Mouse (Mus musculus): ENCODE measurements at regions not wholly inside any gene's neighbourhood (a gene's known extent, or its start where the extent isn't known, plus 50 kb on each side); places are given as distances from the start of the nearest gene placed in this dataset.

DNA sequence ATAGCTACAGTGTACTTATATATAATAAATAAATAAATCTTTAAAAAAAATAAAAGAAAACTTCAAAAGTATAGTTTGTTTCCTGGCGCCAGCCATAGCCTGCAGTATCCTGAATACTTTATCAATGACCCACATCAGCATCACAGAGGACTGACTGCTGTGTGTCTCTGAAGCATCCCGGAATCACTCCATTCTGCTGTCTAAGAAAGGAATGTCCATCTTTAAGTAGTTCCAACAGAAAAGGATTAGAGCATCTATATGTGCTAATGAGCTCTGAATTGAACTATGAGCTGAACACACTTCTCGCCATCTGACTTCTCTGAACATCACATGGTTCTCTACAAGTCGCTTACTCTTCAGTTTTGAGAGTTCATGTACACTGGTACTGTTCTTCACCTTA lies 745.8 kb upstream of the Chrm3 start:
- no peak overlapping the region for H3K27ac ChIP-seq (ENCODE audit: control insufficient read depth, low read depth, low read length)
- no peaks in the 10 kb centered on the region for H3K36me3 ChIP-seq (ENCODE audit: control insufficient read depth in 1 of 2, insufficient read depth in 2 of 2, low read length in 2 of 2)
- no peaks in the 10 kb centered on the region for H3K4me1 ChIP-seq (ENCODE audit: control insufficient read depth in 1 of 2, insufficient read depth in 2 of 2, low read length in 2 of 2)
- H3K9ac ChIP-seq (ENCODE audit: control insufficient read depth, low read depth, low read length, poor library complexity, severe bottlenecking): no peak overlapping the region
- DNase-seq (ENCODE audit: low read depth, low spot score): no peak
- H3K4me3 ChIP-seq (ENCODE audit: control insufficient read depth in 1 of 2, insufficient read depth in 1 of 2, low read depth in 2 of 2, low read length in 2 of 2): no peak overlapping the region
- no peaks in the 10 kb centered on the region for H3K9me3 ChIP-seq (replicated peaks; ENCODE audit: insufficient read depth, low read length)
- TF ChIP-seq RAD21 (IDR thresholded peaks at IDR 0.05; ENCODE audit: low read depth, low read length) (no peak), ZC3H11A (IDR thresholded peaks at IDR 0.05; ENCODE audit: low read depth, low read length) (no peak), BHLHE40 (IDR thresholded peaks at IDR 0.05; ENCODE audit: borderline replicate concordance, low read depth, low read length) (no peak), TAL1 (IDR thresholded peaks at IDR 0.05; ENCODE audit: low read length) (no peak), CHD2 (IDR thresholded peaks at IDR 0.05; ENCODE audit: low read length) (no peak), MXI1 (IDR thresholded peaks at IDR 0.05; ENCODE audit: low read depth, low read length) (no peak), UBTF (IDR thresholded peaks at IDR 0.05; ENCODE audit: borderline replicate concordance, insufficient read depth, low read depth, low read length) (no peak), POLR2A (IDR thresholded peaks at IDR 0.05; ENCODE audit: control insufficient read depth in 1 of 2, insufficient read depth in 1 of 2, low read depth in 1 of 2, low read length in 2 of 2, poor library complexity in 1 of 2) (no peak), MEF2A (IDR thresholded peaks at IDR 0.05; ENCODE audit: extremely low read depth, insufficient replicate concordance, low read depth, low read length, poor library complexity, severe bottlenecking) (no peak), TBP (IDR thresholded peaks at IDR 0.05; ENCODE audit: low read depth, low read length) (no peak), ZKSCAN1 (IDR thresholded peaks at IDR 0.05; ENCODE audit: low read depth, low read length) (no peak), GABPA (IDR thresholded peaks at IDR 0.05; ENCODE audit: low read depth, low read length) (no peak), NELFE (IDR thresholded peaks at IDR 0.05; ENCODE audit: low read depth, low read length) (no peak), ETS1 (IDR thresholded peaks at IDR 0.05; ENCODE audit: low read depth, low read length) (no peak)
- H3K79me2 ChIP-seq (ENCODE audit: control insufficient read depth, insufficient read depth, low read length, poor library complexity): no peaks in the 10 kb centered on the region
- H3K27me3 ChIP-seq (ENCODE audit: control insufficient read depth in 1 of 2, insufficient read depth in 2 of 2, low read length in 2 of 2): peaks cover 0 to 4% of the 10 kb centered on the region in 2 experiments; a peak in 1 of 4 replicates

DNA sequence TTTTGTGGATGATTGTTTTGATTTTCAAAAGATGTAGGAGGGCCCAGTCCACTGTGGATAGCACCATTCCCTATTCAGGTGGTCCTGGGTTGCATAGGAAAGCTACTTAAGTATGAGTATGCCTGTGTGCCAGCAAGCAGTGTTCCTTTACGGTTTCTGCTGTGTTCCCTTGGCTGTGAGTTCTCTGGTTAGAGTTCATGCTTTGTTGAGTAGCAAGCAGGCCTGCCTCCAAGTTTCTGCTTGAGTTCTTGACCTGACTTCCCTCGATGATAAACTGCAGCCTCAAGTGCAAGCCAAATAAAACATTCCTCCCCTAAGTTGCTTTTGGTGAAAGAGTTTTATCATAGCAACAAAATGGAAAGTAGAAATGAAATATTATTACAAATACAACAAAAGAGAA lies 744.9 kb upstream of the Chrm3 start:
- Histone ChIP-seq H3K9me3 (replicated peaks; ENCODE audit: insufficient read depth, low read length) (no peaks in the 10 kb centered on the region), H3K79me2 (ENCODE audit: control insufficient read depth, insufficient read depth, low read length, poor library complexity) (no peaks in the 10 kb centered on the region), H3K27me3 (ENCODE audit: control insufficient read depth in 1 of 2, insufficient read depth in 2 of 2, low read length in 2 of 2) (peaks cover 0 to 4% of the 10 kb centered on the region in 2 experiments; a peak in 2 of 4 replicates), H3K27ac (ENCODE audit: control insufficient read depth, low read depth, low read length) (no peak overlapping the region), H3K4me1 (ENCODE audit: control insufficient read depth in 1 of 2, insufficient read depth in 2 of 2, low read length in 2 of 2) (no peaks in the 10 kb centered on the region), H3K36me3 (ENCODE audit: control insufficient read depth in 1 of 2, insufficient read depth in 2 of 2, low read length in 2 of 2) (no peaks in the 10 kb centered on the region), H3K4me3 (ENCODE audit: control insufficient read depth in 1 of 2, insufficient read depth in 1 of 2, low read depth in 2 of 2, low read length in 2 of 2) (no peak overlapping the region), H3K9ac (ENCODE audit: control insufficient read depth, low read depth, low read length, poor library complexity, severe bottlenecking) (no peak overlapping the region)
- DNase-seq (ENCODE audit: low read depth, low spot score): no peak
- no peak for TF ChIP-seq MYC (IDR thresholded peaks at IDR 0.05; ENCODE audit: low read depth, low read length)

GRCm38 (mm10) chr13:11099586-11099950 lies 738.9 kb upstream of the Chrm3 start:
- H3K4me3 ChIP-seq (ENCODE audit: control insufficient read depth in 1 of 2, insufficient read depth in 1 of 2, low read depth in 2 of 2, low read length in 2 of 2): no peak overlapping the region
- no peaks in the 10 kb centered on the region for H3K79me2 ChIP-seq (ENCODE audit: control insufficient read depth, insufficient read depth, low read length, poor library complexity)
- H3K36me3 ChIP-seq (ENCODE audit: control insufficient read depth in 1 of 2, insufficient read depth in 2 of 2, low read length in 2 of 2): no peaks in the 10 kb centered on the region
- H3K27ac ChIP-seq (ENCODE audit: control insufficient read depth, low read depth, low read length): no peak overlapping the region
- no peaks in the 10 kb centered on the region; a peak in 2 of 4 replicates for H3K27me3 ChIP-seq (ENCODE audit: control insufficient read depth in 1 of 2, insufficient read depth in 2 of 2, low read length in 2 of 2)
- H3K4me1 ChIP-seq (ENCODE audit: control insufficient read depth in 1 of 2, insufficient read depth in 2 of 2, low read length in 2 of 2): no peaks in the 10 kb centered on the region
- H3K9me3 ChIP-seq (replicated peaks; ENCODE audit: insufficient read depth, low read length): no peaks in the 10 kb centered on the region
- no peak for DNase-seq (ENCODE audit: low read depth, low spot score)
- no peak overlapping the region for H3K9ac ChIP-seq (ENCODE audit: control insufficient read depth, low read depth, low read length, poor library complexity, severe bottlenecking)
- TF ChIP-seq TAL1 (IDR thresholded peaks at IDR 0.05; ENCODE audit: low read length) (no peak), TCF12 (IDR thresholded peaks at IDR 0.05; ENCODE audit: low read depth, low read length) (no peak), HCFC1 (IDR thresholded peaks at IDR 0.05; ENCODE audit: low read depth, low read length) (no peak), NELFE (IDR thresholded peaks at IDR 0.05; ENCODE audit: low read depth, low read length) (no peak), POLR2AphosphoS5 (IDR thresholded peaks at IDR 0.05; ENCODE audit: borderline replicate concordance, low read depth, low read length) (no peak), MYB (IDR thresholded peaks at IDR 0.05; ENCODE audit: low read depth, low read length) (no peak), POLR2AphosphoS2 (IDR thresholded peaks at IDR 0.05; ENCODE audit: low read length) (no peak), E2F4 (IDR thresholded peaks at IDR 0.05; ENCODE audit: borderline replicate concordance, low read depth, low read length) (no peak), ZMIZ1 (IDR thresholded peaks at IDR 0.05; ENCODE audit: low read depth, low read length) (no peak), USF1 (IDR thresholded peaks at IDR 0.05; ENCODE audit: low read depth, low read length) (no peak), MAZ (IDR thresholded peaks at IDR 0.05; ENCODE audit: low read depth, low read length) (no peak), ELF1 (IDR thresholded peaks at IDR 0.05; ENCODE audit: low read depth, low read length) (no peak), MAX (IDR thresholded peaks at IDR 0.05; ENCODE audit: low read length) (no peak), BHLHE40 (IDR thresholded peaks at IDR 0.05; ENCODE audit: borderline replicate concordance, low read depth, low read length) (no peak), MAFK (IDR thresholded peaks at IDR 0.05; ENCODE audit: borderline replicate concordance, low read depth, low read length) (no peak)
